In the genomic region with DNA sequence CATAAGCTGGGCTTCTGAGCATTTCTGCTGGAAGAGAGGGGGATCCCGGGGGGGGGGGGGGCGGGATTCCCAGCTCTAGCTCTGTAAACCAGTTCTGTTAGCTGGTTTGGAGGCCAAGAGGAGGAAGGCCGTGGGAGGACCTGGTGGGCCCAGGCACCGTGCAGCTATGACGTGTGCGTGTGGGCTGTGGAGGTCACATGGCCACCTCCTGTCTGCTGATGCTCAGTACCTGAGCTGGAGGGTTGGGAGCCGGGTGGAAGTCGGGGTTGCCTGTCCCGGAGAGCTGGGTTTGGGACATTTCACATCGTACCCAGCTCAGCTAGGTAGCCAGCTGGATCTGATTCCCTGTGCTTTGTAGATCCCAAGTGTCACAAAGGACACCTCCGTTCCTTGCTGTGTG, we compare ENCODE assay signal across 9 mouse cellular contexts. TPM values are rescaled to one million over a fixed set of nuclear protein-coding genes. Genes with fewer than 3 reads are reported as not detected.
DNase-seq lines count a peak whose midpoint lies in the region; ATAC-seq and TF ChIP-seq lines count a peak whose summit lies in the region.
"Had no signal": no experiment of that assay in that cellular context is flagged by ENCODE, and none has a peak within 500 bp of the region (broad histone marks: within the 10 kb centered on the region; RNA-seq: fewer than 3 reads in every experiment).

No protein-coding gene starts in this region.

- intact Hi-C loops in left cerebral cortex, postnatal 4 days (cut with DNase I) = no loop called here

- H3K27me3 ChIP-seq in embryonic facial prominence, embryonic 14.5 days (replicated peaks; ENCODE audit: control insufficient read depth, insufficient read depth, low read length) = peaks cover 45% of the 10 kb centered on the region
- H3K27me3 ChIP-seq in hindbrain, postnatal 0 days (ENCODE audit: insufficient read depth, low read length) = no peaks in the 10 kb centered on the region
- no peaks in the 10 kb centered on the region for H3K27me3 ChIP-seq in thymus, adult 2 months (ENCODE audit: control insufficient read depth, insufficient read depth, low read length)

- H3K9me3 ChIP-seq in embryonic facial prominence, embryonic 14.5 days (ENCODE audit: control insufficient read depth, low read length) = no peaks in the 10 kb centered on the region
- H3K9me3 ChIP-seq in hindbrain, postnatal 0 days (ENCODE audit: low read length) = no peaks in the 10 kb centered on the region
- H3K9me3 ChIP-seq: limb, embryonic 12.5 days had no signal

- H3K4me1 ChIP-seq in embryonic facial prominence, embryonic 14.5 days (ENCODE audit: control insufficient read depth, insufficient read depth, low read length) = peaks cover 21% of the 10 kb centered on the region; the same call in 1 of the 2 replicates
- peaks cover 27% of the 10 kb centered on the region for H3K4me1 ChIP-seq in hindbrain, postnatal 0 days (ENCODE audit: insufficient read depth, low read length)
- peaks cover 30% of the 10 kb centered on the region for H3K4me1 ChIP-seq in thymus, adult 2 months (replicated peaks; ENCODE audit: control insufficient read depth, insufficient read depth, low read length)

- TF ChIP-seq CTCF in hindbrain, postnatal 0 days (IDR thresholded peaks at IDR 0.05; ENCODE audit: low read depth) = no peak
- no peak for TF ChIP-seq CTCF in thymus, adult 2 months (IDR thresholded peaks at IDR 0.05; ENCODE audit: borderline replicate concordance, control insufficient read depth, extremely low read depth, insufficient read depth, low read length, poor library complexity)

- no peak for TF ChIP-seq POLR2A in thymus, adult 2 months (IDR thresholded peaks at IDR 0.05; ENCODE audit: control insufficient read depth, extremely low read depth, insufficient read depth, low read length, poor library complexity)

- H3K4me3 ChIP-seq in embryonic facial prominence, embryonic 14.5 days (ENCODE audit: low read depth, low read length) = peak overlapping the region; percentile 71; the same call in 1 of the 2 replicates
- peak overlapping the region; percentile 91 for H3K4me3 ChIP-seq in hindbrain, postnatal 0 days (ENCODE audit: low read length)
- no peak overlapping the region for H3K4me3 ChIP-seq in thymus, adult 2 months (ENCODE audit: control insufficient read depth, insufficient read depth, low read length)

- WGBS in embryonic facial prominence, embryonic 14.5 days = 42% methylated on average over 10 of the region's 11 CpGs
- WGBS in hindbrain, postnatal 0 days = 19% methylated on average over 10 of the region's 11 CpGs
- 79% methylated on average over 11 of the region's 11 CpGs for WGBS in thymus, adult 2 months

- ATAC-seq in embryonic facial prominence, embryonic 14.5 days (ENCODE audit: low read depth) = no peak
- ATAC-seq in hindbrain, postnatal 0 days = peak; percentile 14; the same call in 1 of the 2 replicates

- H3K4me2 ChIP-seq in embryonic facial prominence, embryonic 14.5 days (ENCODE audit: low read depth, low read length) = peak overlapping the region; percentile 96
- H3K4me2 ChIP-seq in hindbrain, postnatal 0 days (ENCODE audit: low read depth, low read length) = peak overlapping the region; percentile 87

- no peak overlapping the region for H3K27ac ChIP-seq in embryonic facial prominence, embryonic 14.5 days (replicated peaks; ENCODE audit: low read depth, low read length)
- peak overlapping the region; percentile 90 for H3K27ac ChIP-seq in hindbrain, postnatal 0 days
- no peak overlapping the region for H3K27ac ChIP-seq in thymus, adult 2 months (ENCODE audit: control insufficient read depth, insufficient read depth, low read length)
- H3K27ac ChIP-seq: limb, embryonic 12.5 days had no signal

- peak; percentile 75 to 82 for DNase-seq in left cerebral cortex, adult 18-20 months (ENCODE audit: low spot score in 2 of 2)
- no peak for DNase-seq in left cerebral cortex, postnatal 4 days
- no peak for DNase-seq in embryonic facial prominence, embryonic 14.5 days (ENCODE audit: low spot score)
- DNase-seq in hindbrain, postnatal 0 days (ENCODE audit: low spot score) = no peak
- peak; percentile 58 to 69 for DNase-seq in right cerebral cortex, postnatal 10 days (ENCODE audit: low spot score in 2 of 2)
- DNase-seq in adrenal gland, adult 8-10 months = no peak
- DNase-seq in thymus, adult 2 months = no peak
- DNase-seq in adipocyte (ENCODE audit: low spot score) = no peak

- H3K9ac ChIP-seq in embryonic facial prominence, embryonic 14.5 days (ENCODE audit: low read depth, low read length) = no peak overlapping the region
- H3K9ac ChIP-seq in hindbrain, postnatal 0 days (replicated peaks; ENCODE audit: low read length) = peak overlapping the region; percentile 94
- H3K9ac ChIP-seq: limb, embryonic 12.5 days had no signal

- no peaks in the 10 kb centered on the region for H3K36me3 ChIP-seq in embryonic facial prominence, embryonic 14.5 days (ENCODE audit: control insufficient read depth, insufficient read depth, low read length)
- H3K36me3 ChIP-seq in hindbrain, postnatal 0 days (ENCODE audit: insufficient read depth, low read length) = no peaks in the 10 kb centered on the region
- H3K36me3 ChIP-seq in thymus, adult 2 months (ENCODE audit: control insufficient read depth, insufficient read depth, low read length) = no peaks in the 10 kb centered on the region
- H3K36me3 ChIP-seq: limb, embryonic 12.5 days had no signal

RNA-seq across cellular contexts. Expression of a gene that starts 1.8 kb away (rescaled TPM):
- total RNA-seq in left cerebral cortex, adult 18-20 months (2021) = 100 to 1,000 TPM; 566 to 572 TPM
- total RNA-seq in left cerebral cortex, postnatal 4 days (2021) = 100 to 1,000 TPM; 331 to 380 TPM
- polyA plus RNA-seq in embryonic facial prominence, embryonic 14.5 days (2014; fragmentation: Nextera tagmentation; extraction: Ambion mirVana) = 7.3 and 8.3 TPM in 2 replicates
- total RNA-seq in hindbrain, postnatal 0 days (2014; rRNA removed) = 210 and 223 TPM in 2 replicates
- 139 and 155 TPM in 2 replicates for polyA plus RNA-seq in hindbrain, postnatal 0 days (2015; fragmentation: Nextera tagmentation; extraction: Ambion mirVana)
- 1 to 10 TPM; 1.9 to 5.2 (median 3.2) TPM for total RNA-seq in adrenal gland, adult 8-10 months (2022)
- 4.7 and 8.1 TPM in 2 replicates for polyA plus RNA-seq in thymus, adult 2 months (2012; rRNA removed)

Comparison
In these comparisons a context has a peak if more than half of its experiments do, and no peak if none do; other contexts are left out.
1. DNase-seq: peak in left cerebral cortex, adult 18-20 months (2 of 2) and right cerebral cortex, postnatal 10 days (2 of 2); none in left cerebral cortex, postnatal 4 days (single experiment), embryonic facial prominence, embryonic 14.5 days (single experiment), hindbrain, postnatal 0 days (single experiment), adrenal gland, adult 8-10 months (single experiment), thymus, adult 2 months (single experiment) and adipocyte (single experiment).
2. RNA of a gene that starts 1.8 kb away (total RNA-seq): 566 to 572 TPM in left cerebral cortex, adult 18-20 months, 331 to 380 TPM in left cerebral cortex, postnatal 4 days and 210 to 223 TPM in hindbrain, postnatal 0 days; 1.9 to 5.2 TPM in adrenal gland, adult 8-10 months; every median in the first group is over 10 times any median in the second.